Mouse (Mus musculus): Measurements from ENCODE around the gene Chst8.

GRCm38 (mm10) chr7:34744994-34745393, 67.5 kb downstream of the Chst8 start:
- TF ChIP-seq CTCF (IDR thresholded peaks at IDR 0.05; ENCODE audit: low read depth) (no peak), EP300 (optimal IDR thresholded peaks at IDR 0.05) (no peak)

All from stomach, postnatal 0 days (tissue).